Mouse (Mus musculus) mouse embryonic stem cell (cell line): ENCODE measurements around the gene Pglyrp1.

Experiments
- in situ Hi-C, 2 experiments: fragments of 300-500 bp; cut with MboI; formaldehyde crosslinking; loops; 1 replicate in 1 of 2; 3 replicates in 1 of 2; pipeline ENCODE4 v1.14.3; 2019 to 2020; ENCODE audit warnings: low sequenced_read_pairs in 2 of 2, low pct_unique_long_range_greater_than_20kb in 1 of 2, mixed read lengths in 1 of 2; ENCODE audit not compliant: unreplicated experiment in 1 of 2

Gene Pglyrp1

DNA sequence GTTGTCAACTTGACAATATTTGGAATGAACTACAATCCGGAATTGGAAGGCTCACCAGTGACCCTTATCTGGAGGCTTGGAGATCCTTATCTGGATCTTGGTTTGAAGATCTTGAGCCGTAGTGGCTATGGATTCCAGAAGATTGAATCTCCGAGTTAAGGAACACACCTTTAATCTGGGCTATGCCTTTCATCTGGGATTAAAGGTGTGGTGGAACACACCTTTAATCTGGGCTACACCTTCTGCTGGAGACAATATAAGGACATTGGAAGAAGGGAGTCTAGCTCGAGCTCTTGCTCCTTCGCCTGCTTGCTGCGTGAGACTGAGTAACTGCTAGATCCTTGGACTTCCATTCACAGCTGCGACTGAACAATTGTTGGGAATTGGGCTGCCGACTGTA, at the start of gene Pglyrp1:
Gene Pglyrp1, plus strand, starts transcription at position 301 of the 400 bp plus-strand sequence.
- in situ Hi-C loops = loop anchor here in 1 of 2 experiments (10.0 to 25.0 kb wide), 2 partner anchors 126 to 609 kb away; no protein-coding TSS in a partner anchor

DNA sequence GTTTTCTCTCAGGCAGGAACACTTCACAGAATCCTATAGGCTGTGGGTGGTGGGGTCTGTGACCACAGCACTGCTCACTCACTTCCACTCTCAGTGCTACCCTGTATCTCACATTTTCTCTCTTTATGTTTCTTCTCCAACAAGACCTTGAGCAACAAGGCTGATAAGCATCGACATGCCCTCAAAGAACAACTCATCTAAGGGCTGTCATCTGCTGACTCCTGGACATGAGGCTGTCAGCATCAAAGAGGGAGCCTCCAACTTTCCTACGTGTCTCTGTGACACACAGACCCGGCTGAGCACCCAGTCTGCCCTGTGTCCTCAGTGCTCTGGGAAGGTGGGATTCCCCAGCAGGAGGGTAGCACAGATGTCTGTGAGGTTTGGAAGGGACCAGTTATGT, 49.6 kb upstream of the Pglyrp1 start, which contains the start of gene Psg17:
Gene Psg17, minus strand, starts transcription at position 101 of the 400 bp plus-strand sequence.
- in situ Hi-C loops = no loop called here

DNA sequence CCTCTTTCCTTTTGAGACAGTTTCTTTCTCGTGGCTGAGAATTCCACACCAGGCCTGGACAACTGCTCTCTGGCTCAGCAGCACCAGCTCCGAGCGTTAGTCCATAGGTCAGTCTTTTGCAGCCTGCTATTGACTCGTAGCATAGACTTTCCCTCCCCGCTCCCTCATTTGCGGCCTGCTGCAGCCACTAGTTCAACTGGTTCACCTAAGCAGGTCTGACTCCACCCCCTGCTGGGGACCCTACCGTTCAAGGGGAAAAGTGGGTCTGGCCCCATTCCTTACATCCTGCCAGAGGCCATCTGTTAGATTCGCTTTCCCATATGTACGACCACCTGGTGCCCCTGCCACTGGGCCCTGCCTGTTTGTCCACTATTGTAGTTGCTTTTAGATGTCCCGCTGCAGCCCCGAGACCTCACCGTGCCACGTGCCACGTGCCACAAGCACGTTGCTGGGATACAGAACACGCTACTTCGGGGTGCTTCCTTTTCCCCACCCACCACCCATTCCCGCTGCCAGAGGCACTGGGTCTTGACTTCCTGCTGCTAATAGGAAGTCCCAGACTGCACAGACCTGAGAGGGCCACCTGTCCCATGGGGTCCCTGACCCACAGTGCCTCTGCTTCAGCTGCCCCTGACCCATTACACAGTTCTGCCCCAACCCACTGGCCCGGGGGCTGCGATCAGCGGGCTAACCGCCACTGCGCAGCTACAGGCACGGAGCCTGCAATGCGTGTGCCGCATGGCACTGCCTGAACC, 43.2 kb upstream of the Pglyrp1 start:
- in situ Hi-C loops = loop anchor here in 1 of 2 experiments (25.0 kb wide), 1 partner anchor 591 kb away; the partner anchor contains the start of gene Mill1

DNA sequence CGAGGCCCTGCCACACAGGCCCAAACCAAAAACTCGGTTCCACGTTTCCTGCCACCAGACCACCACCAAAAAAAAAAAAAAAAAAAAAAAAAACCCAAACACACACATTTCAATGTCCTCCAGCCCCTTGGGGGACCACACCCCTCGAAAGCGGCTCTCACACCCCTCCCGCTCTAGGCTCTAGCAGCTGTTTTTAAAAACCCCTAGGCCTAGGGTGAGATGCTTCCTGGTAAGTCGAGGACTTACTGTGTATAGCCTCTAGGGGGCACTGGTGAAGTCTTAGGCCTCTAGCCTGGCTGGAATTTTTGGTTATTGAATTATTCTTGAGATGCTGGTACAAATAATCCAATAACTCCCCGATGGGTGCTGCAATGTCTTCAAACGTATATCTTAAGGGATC, 42.5 kb upstream of the Pglyrp1 start:
- in situ Hi-C loops = loop anchor here in 1 of 2 experiments (25.0 kb wide), 1 partner anchor 591 kb away; the partner anchor contains the start of gene Mill1

DNA sequence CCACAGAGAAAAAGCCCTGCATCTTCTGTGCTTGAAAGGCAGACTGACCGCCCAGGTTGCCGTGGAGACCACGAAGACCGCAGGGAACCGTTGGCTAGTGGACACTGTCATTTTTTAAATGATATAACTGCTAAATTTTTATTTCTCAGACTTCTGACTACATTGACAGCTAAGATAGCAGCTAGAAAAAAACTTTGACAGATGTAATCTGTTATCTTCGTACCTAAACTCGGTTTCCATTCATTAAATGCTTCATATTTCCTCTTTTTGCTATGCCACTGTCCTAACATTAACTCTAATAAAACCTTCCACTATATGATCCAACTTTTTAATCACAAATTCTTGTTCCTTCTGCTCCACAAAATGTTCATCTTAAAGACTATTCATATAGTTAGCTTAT, 41.6 kb upstream of the Pglyrp1 start:
- in situ Hi-C loops = loop anchor here in 1 of 2 experiments (25.0 kb wide), 1 partner anchor 592 kb away; the partner anchor contains the start of gene Mill1

DNA sequence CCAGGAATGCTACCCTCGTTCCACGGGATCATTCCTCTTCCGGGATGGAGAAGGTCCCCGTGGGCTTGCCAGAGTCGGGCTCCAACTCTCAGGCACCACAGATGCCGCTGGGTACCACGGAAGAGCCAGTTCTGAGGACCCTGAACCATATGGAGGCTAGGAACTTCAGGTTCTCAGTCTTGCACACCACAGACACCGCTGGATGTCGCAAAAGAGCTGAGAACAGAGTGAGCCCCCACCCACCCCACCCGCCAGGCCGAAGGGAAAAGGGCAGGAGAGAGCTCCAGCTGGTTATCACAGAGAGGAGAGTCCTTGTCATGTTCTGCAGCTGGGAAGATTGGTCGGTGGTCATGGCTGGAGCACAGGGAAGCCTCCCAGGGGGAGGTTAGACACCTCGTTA, 38.8 kb upstream of the Pglyrp1 start:
- in situ Hi-C loops = loop anchor here in 1 of 2 experiments (10.0 to 25.0 kb wide), 2 partner anchors 53 to 595 kb away; partner anchors contain the start of gene Mill1

DNA sequence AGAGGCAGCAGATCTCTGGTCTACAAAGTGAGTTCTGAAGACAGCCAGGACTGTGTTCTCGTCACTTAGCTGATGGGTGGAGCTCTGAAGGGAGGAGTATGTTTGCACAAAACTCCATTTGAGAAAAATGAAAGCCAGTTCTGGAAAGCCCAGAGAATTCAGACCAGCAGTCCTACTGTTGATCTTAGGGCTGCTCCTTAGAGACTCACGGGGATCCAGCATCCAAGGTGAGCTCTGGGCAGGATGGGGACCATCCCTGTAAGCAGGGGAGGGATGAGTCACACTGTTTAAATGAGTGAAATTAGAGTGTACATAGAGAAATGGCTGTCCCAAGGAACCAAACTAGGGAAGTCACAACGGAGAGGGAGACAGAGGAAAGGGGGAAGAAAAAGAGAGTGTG, 31.3 kb upstream of the Pglyrp1 start, which contains the start of gene Mill2:
Gene Mill2, plus strand, starts transcription at position 102 of the 400 bp plus-strand sequence.
- in situ Hi-C loops = loop anchor here in 1 of 2 experiments (10.0 to 25.0 kb wide), 2 partner anchors 45 to 603 kb away; partner anchors contain the start of gene Mill1

DNA sequence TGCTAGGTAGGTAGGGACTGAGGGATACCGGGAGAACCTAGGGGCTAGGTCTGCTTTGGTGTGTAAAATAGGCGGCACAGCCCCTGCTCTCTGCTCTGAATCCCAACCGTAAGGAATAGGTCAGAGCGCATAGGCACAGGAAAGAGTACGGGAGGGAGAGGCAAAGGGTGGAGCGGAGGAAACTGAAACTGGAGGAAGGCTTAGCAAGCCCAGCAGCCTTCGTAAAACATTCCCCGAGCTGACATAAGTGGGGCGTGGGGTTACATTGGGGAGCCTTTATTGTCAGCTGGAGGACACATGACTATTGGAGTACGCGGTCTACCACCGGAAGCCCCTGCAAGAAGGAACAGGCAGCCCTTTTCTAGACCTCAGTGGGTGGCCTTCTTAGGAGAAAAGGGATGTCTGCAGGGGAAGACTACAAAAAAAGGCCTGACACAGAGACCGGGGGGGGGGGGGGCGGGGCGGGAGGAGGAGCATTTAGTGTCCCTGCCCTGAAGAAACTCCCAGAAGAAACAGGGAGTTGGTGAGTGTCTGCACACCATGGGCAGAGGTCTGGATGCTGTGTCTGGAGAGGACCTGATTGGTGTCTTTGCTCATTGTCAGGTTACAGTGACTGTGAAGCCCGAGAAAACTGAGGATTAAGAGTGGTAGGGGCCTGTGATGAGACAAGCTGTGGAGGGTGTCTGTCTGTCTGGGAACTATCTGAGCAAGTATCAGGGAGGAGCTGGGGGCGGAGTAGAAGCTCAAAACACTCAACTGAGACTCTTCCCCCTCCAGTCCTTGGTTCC, 30.6 kb upstream of the Pglyrp1 start:
- in situ Hi-C loops = loop anchor here in 1 of 2 experiments (25.0 kb wide), 1 partner anchor 603 kb away; the partner anchor contains the start of gene Mill1

DNA sequence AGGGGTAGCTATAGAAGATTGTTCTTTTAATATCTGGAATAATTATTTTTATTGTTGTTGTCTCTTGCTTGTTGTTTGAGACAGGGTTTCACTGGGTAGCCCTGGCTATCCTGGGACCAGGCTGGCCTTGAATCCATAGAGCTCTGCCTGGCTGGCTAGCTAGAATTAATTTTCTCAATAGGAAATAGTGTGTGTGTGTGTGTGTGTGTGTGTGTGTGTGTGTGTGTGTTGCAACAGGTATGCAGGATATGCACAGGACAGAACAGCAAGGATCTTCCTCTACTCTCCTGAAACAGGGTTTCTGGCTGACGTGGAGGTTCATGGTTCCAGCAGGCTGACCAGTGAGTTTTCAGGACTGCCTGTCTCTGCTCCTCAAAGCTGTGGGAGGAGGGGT, 30.0 kb upstream of the Pglyrp1 start:
- in situ Hi-C loops = loop anchor here in 1 of 2 experiments (25.0 kb wide), 1 partner anchor 604 kb away; the partner anchor contains the start of gene Mill1

DNA sequence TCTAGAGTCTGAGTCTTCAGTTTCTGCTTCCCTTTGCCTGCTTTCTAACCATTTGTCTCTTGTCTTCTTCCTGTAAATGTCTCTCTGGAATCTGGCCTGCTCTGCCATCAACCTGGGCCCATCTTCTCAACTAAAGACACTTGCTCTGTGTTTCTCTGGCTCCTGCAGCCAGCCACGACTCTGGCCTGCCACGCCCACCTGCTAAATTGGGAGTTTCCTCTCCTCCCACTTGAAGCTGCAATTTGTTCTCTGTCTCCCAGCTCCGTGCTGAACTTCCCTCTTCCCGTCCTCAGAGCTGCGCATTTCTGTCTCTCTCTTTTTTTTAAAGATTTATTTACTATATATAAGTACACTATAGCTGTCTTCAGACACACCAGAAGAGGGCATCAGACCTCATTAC, 26.3 kb upstream of the Pglyrp1 start:
- in situ Hi-C loops = loop anchor here in 1 of 2 experiments (25.0 kb wide), 1 partner anchor 608 kb away; the partner anchor contains the start of gene Mill1

DNA sequence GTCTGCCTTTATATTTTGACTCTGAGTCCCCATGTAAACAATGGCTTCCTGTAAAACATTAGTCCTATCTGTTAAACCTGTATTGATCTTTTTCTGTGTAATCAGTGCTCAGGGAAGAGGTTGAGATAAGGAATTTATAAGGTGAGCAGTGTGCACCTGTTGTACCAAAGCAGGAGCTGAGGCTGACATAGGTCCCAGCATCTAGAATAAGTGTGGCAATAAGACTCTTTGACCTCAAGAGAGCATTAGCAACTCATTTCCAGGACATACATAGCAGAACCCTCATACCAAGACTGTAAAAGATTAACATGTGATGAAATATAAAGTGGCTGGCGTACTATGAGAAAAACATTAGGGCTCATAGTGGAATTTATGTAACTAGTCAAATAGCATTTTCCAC, 22.7 kb upstream of the Pglyrp1 start:
- in situ Hi-C loops = loop anchor here in 1 of 2 experiments (25.0 kb wide), 1 partner anchor 611 kb away; the partner anchor contains the start of gene Mill1

DNA sequence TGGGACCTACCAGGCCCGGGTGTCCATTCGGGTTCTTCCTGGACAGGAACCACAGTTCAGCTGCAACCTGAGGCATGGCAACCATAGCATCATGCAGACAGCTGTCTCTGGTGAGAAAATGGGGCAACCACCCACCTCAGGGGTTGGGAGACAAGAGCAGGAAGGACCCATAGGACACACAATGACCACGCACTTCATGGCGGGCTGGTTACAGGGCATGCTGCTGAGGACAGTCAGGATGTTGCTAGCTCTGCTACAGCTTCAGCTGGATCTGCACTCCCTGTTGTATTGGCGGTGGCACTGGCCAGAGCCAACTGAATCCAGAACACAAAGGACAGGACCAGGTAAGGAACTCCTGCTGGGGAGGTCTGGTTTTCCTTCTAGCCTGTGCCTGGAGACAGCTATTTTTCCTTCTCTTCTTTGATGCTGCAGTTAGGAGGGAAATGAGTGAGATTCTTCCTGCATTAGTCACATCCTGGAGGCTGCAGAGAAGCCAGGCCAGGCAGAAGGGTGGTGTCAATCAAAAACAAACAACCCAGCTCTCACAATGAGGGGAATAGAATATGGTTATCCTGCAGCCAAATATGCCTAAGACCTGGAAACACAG, 12.7 kb upstream of the Pglyrp1 start:
- in situ Hi-C loops = loop anchor here in 1 of 2 experiments (25.0 kb wide), 1 partner anchor 596 kb away; no protein-coding TSS in a partner anchor

DNA sequence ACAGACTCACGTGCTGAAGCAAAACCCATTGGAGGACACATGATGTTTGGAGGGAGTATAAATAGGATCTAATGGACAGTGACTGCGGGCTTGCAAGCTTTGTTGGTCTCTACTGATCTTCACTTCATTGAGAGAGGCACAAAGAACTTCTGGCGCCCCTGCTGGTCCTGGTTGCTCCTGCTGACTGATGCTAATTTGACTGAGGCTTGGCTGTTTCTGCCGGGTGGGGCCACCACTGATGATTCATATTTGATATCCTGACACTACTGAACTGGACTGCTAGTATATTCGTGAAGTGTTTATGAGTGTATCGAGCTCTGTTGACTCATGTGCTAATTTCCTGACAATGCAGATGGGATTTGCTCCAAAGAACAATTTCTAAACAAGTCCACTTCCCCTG, 8.3 kb upstream of the Pglyrp1 start:
- in situ Hi-C loops = loop anchor here in 1 of 2 experiments (25.0 kb wide), 1 partner anchor 600 kb away; no protein-coding TSS in a partner anchor

DNA sequence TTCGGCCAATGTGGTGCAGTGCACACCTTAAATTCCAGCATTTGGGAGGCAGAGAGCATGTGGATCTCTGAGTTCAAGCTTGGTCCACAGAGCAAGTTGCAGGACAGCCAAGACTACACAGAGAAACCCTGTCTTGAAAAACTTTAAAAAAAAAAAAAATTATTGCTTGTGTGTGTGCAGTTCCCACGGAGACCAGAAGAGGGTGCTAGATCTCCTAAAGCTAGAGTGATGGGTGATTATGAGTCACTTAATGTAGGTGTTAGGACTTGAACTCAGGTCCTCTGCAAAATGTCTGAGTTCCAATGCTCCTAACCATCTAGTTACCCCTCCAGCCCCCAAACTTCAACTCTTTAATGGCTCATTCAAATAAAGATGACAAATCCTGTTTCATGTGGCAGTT, 2.6 kb upstream of the Pglyrp1 start:
- in situ Hi-C loops = loop anchor here in 1 of 2 experiments (25.0 kb wide), 1 partner anchor 606 kb away; no protein-coding TSS in a partner anchor

DNA sequence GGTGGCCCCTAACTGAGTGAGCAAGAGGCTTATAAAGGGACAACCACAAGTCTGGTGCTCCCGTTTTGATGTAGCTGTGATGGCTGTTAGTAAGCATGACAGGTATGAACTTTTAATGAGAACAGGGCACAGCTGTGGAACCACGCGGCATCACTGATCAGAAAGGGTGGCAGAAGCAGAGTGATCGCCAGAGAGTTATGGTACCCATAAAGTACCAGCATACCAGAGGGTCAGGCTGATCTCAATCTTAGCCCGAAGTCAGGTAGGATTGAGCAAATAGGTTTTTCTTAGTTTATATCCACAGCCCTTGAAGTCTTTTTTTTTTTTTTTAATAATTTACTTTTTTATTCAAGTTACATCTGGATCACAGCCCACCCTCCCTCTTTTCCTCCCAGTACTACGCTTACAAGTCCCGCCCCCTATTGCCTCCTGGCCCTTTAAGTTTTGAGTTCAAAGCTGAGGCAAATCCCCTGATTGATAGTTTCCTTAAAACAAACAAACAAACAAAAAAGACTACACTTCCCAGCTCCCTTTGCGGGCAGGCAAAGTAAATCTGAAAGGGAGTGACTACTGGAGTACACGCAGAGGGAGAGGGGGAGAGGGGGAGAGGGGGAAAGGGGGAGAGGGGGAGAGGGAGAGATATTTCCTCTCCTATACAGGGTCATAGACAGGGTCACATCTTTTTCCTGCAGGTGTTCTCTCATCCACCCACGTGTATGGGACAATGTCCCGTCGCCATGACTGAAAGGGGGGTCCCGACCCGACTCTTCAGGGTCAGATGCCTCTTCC, 1.1 kb downstream of the Pglyrp1 start:
- in situ Hi-C loops = loop anchor here in 1 of 2 experiments (10.0 to 25.0 kb wide), 2 partner anchors 127 to 610 kb away; no protein-coding TSS in a partner anchor

DNA sequence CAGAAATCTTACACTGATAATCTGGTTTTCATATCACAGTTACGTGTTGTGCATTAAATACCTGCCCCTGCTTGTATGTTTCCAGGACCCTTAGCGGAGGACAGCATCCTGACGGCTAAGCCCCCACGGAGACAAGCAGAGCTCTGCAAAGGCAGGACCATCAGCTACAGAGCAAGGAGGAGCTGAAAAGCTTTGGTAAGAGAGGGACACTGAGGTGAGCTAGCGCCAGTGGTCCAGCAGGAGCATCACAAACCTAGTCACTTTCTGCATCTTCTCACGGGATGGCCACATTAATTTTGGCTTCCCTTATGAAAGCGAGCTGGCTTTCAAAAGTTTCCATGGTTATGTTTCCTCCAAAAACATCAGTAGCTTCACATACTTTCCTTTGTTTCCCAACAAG, 1.7 kb downstream of the Pglyrp1 start:
- in situ Hi-C loops = loop anchor here in 1 of 2 experiments (10.0 to 25.0 kb wide), 2 partner anchors 128 to 611 kb away; no protein-coding TSS in a partner anchor

DNA sequence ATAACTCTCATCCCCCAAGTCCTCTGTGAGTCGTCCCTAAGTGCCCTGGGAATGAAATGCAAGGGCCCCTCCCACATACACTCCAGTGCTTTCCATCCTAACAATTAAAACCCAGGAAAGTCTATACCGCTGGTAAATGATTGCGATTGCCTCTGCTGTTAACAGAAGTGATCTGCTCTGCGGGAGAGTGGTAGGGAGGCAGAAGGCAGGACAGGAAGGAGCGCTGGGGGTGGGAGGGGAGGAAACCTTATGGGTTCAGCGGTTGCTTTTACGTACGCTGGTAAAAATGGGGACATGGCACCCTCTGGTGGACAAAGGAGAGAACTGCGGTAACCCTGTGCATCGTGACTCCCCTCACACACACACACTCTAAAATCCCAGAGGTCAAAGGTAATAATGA, 2.1 kb downstream of the Pglyrp1 start:
- in situ Hi-C loops = loop anchor here in 1 of 2 experiments (10.0 to 25.0 kb wide), 2 partner anchors 128 to 611 kb away; no protein-coding TSS in a partner anchor
